Mouse (Mus musculus): ENCODE results near the gene Kcna7. TPM values are rescaled to one million over a fixed set of nuclear protein-coding genes. Genes with fewer than 3 reads are reported as not detected.

Kcna7 gene
- total RNA-seq, 2 experiments from 2014 or later, result 6.1 to 7.4 TPM

DNA sequence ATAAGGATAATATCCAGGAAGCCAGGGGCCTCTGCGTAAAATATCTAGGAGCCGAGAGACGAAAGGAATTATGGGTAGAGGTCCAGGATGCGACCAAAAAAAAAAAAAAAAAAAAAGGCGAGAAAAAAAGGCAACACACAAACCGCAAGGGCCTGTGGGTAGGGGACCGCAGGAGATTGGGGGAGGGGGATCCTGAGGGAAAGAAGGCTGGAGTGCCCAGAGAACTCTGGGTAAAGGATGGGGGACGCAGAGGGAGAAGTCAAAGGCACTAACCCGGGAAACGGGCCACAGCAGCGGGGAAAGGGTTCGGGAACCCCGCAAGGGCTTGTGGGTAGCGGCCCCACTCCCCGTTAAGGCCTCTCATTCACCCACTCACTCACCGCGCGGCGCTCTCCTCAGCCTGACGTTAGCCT lies 10.3 kb upstream of the Kcna7 start:
- no peak for DNase-seq

DNA sequence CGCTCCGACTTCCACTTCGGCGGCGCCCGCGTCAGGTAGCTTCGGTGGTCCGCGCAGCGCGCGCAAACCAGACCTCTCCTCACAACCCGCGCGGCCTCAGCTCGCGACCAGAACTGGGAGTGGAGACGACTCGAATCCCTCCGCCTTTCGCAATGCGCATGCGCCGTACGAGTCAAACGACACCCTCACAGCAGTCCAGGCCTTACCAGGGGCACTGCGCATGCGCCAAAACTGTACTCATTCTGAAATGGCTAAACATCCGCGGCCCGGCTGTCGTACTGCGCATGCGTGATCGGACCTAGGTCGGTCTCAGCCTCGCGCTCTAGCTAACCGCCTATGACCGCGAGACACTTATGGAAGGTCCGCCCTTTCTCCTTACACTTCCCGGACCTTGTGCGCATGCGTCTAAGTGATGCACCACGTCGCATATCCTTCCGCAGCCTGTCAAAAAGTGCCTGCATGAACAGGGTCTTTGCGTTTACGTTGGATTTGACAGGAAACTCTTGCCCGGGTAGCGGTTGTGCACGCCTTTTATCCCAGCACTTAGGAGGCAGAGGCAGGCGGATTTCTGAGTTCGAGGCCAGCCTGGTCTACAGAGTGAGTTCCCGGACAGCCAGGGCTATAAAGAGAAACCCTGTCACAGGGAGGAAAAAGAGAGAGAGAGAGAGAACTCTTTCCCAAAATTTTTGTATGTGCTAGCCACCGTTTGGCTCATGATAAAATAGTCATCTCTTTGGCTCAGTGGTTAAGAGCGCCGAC lies 9.7 kb upstream of the Kcna7 start, which contains the start of gene Snrnp70:
Snrnp70 (minus strand) TSS at position 165 of the 759 bp plus-strand sequence.
- DNase-seq, result peak; percentile 100

DNA sequence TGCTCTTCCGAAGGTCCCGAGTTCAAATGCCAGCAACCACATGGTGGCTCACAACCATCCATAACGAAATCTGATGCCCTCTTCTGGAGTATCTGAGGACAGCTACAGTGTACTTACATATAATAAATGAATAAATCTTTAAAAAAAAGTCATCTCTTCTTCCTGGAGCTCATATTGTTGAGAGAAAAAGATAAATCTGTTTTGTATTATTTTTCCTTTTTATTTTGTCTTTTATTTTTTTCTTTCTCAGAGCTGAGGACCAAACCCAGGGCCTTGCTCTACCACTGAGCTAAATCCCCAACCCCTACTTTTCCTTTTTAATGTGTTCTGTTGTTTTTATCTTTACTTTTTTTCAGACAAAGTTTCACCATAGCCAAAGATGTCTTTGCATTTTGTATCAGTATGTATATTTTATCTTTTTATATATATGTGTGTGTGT lies 9.1 kb upstream of the Kcna7 start:
- DNase-seq, result peak in 1 of 2 experiments; percentile 21

DNA sequence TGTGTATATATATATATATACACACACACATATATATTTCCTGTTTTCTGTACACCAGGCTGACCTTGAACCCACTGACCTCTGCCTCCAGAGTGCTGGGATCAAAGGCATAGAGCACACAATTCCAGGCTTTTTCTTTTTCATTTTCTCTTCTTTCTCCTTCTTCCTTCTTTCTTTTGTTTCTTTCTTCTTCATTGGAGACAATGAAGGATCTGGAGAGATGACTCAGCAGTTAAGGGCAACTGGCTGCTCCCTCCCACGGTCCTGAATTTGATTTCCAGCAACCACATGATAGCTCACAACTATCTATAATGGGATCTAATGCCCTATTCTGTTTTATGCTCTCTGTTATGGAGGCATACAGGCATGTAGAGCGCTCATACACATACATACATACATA lies 8.7 kb upstream of the Kcna7 start:
- no peak for DNase-seq

DNA sequence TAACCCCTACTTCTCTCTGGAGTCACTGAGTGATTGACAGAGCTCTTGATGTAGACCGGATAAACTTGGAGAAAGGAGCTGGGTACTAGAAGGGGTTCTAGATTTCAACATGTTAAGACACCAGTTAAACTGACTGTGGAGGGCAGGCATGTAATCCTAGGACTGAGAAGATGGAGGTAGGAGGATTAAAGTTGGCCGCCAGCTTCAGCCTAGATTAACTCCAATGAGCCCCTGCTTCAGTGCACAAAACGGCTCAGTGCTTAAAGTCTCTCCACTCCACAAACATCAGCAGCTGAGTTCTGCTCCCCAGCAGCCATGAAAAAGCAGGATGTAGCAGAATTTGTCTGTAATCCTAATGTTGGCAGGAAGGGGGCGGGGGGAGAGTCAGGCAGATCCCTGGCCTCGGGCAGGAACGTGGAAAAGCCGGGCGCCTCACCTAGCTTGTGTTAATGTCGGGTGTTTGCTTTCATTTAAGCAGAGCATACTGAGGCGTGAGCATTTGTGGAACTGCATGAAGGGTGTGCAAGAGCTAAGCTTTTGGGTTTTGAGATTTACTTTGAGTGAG lies 3.9 kb upstream of the Kcna7 start:
- DNase-seq, result no peak

DNA sequence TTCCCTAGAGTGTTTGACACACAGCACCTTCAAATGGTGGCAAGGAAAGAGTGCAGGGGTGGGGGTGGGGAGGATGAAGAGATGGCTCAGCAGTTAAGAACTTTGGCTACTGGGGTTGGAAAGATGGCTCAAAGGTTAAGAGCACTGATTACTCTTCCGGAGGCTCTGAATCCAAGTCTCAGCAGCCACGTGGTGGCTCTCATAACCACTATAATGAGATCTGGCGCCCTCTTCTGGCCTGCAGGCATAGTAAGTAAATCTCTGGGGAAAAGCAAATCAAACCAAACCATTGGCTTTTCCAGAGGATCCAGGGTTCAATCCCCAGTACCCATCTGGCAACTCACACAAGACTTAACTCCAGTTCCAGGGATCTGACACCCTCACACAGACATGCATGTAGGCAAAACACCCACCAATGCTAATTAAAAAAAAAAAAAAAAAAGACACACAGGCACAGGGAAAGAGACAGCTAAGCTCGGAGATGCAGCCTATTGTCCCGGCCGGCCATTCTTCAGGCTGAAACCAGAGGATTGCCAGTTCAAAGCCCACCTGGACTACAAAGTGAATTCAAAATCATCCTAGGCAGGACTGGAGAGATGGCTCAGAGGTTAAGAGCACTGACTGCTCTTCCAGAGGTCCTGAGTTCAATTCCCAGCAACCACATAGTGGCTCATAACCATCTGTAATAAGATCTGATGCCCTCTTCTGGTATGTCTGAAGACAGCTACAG lies 1.8 kb upstream of the Kcna7 start:
- peak; percentile 50 to 76 for DNase-seq

DNA sequence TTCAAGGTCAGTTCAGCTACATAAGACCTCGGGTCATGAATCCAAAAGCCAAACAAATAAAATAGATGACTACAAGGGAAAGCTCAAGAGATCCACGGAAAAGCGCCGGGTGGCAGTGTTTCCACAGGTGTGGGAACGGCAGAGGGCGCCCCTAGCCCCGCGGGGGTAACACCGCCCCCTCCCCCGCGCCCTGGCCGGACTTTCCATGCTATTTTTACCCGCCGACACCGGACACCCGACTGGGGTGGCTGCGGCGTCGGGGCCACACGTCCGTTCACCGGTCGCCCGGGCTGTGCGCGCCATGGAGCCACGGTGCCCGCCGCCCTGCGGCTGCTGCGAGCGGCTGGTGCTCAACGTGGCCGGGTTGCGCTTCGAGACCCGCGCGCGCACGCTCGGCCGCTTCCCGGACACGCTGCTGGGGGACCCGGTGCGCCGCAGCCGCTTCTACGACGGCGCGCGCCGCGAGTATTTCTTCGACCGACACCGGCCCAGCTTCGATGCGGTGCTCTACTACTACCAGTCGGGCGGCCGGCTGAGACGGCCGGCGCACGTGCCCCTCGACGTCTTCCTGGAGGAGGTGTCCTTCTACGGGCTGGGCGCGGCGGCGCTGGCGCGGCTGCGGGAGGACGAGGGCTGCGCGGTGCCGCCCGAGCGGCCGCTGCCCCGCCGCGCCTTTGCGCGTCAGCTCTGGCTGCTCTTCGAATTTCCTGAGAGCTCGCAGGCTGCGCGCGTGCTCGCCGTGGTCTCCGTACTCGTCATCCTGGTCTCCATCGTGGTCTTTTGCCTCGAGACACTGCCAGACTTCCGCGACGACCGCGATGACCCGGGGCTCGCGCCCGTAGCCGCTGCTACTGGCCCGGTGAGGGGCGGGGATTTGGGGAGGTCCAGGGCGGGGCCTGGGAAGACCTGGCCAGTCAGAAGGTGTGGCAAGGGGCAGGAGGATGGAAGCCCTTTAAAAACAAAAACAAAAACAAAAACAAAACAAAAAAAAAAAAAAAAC lies 1.0 kb downstream of the Kcna7 start:
- peak; percentile 61 to 68 for DNase-seq

DNA sequence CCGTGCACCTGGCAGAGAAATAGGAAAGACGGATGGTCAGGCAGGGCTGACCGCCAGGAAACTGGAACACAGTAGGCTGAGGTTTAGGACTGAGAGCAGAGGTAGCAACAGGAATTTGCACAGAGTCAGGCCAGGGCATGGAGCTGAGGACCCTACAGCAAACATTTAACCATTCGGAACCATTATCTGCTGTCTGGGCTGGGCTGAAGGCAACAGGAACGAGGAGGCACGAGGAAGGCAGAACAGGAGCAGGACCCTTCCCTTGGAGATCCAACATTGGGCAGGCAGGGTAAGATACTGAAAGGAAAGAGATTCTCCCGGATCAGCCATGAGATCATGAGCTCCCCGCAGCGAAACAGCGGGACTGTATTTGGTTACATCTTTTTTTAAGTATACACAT lies 2.4 kb downstream of the Kcna7 start:
- no peak for DNase-seq

DNA sequence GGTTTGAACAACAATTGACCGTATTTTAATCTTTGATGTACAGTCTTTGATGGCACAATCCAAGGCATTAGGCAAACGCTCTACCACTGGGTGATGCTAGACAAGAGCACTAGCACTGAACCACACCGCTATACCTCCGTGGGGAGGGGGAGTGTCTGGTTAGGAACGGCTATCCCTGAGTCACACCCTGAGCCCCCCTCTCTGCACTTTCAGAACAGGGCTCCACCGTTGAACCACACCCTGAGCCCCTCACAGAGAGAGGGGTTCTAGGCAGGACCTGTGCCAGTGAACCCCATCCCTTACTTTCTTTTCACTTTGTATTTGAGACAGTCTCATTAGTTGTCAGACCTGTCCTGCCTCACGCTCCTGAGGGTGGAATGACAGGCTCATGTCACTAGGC lies 2.9 kb downstream of the Kcna7 start:
- DNase-seq, result no peak

DNA sequence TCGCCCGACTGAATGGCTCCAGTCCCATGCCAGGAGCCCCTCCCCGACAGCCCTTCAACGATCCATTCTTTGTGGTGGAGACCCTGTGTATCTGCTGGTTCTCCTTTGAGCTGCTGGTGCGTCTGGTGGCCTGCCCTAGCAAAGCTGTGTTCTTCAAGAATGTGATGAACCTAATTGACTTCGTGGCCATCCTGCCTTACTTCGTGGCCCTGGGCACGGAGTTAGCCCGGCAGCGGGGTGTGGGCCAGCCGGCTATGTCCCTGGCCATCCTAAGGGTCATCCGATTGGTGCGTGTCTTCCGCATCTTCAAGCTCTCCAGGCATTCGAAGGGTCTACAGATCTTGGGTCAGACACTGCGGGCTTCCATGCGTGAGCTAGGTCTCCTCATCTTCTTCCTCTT lies 3.5 kb downstream of the Kcna7 start:
- no peak for DNase-seq

DNA sequence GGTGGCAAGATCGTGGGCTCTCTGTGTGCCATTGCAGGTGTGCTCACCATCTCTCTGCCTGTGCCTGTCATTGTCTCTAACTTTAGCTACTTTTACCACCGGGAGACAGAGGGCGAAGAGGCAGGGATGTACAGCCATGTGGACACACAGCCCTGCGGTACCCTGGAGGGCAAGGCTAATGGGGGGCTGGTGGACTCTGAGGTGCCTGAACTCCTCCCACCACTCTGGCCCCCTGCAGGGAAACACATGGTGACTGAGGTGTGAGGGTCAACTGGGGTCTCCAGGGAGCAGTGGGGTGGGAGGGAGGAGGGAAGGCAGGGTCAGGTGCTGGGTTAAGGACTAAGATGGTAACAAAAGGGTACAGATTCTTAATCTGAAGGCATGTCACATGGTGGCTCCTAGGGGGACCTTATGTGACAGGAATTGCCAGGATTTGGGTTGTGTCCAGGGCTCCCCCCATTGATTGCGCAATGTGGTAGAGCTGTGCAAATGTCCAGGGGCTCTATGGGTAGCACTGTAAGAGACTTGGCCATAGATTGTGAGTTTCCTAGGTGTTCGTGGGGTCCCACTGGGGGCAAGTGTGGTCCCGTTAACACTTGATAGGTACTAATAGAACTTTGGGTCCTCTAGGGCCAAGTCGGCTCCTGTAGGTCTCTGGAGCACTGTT lies 4.2 kb downstream of the Kcna7 start:
- DNase-seq, result no peak

DNA sequence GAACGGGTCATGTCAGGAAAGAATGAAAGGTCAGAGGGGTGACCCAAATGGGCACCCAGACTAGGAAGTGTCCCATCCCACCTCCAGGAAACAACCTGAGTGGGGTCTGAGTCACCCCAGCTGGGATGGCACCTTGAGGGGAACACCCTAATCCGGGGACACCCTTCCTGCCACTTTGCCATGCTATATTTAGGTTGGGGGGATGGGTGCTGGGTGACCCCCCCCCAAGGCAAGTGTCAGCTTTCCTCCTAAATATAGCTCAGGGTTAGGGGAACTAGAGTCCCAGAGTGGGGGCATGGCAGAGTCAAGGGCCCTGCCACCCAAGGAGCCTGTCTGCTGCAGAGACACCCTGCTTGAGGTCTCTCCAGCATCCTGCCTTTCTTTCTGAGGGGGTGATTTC lies 7.0 kb downstream of the Kcna7 start:
- no peak for DNase-seq

DNA sequence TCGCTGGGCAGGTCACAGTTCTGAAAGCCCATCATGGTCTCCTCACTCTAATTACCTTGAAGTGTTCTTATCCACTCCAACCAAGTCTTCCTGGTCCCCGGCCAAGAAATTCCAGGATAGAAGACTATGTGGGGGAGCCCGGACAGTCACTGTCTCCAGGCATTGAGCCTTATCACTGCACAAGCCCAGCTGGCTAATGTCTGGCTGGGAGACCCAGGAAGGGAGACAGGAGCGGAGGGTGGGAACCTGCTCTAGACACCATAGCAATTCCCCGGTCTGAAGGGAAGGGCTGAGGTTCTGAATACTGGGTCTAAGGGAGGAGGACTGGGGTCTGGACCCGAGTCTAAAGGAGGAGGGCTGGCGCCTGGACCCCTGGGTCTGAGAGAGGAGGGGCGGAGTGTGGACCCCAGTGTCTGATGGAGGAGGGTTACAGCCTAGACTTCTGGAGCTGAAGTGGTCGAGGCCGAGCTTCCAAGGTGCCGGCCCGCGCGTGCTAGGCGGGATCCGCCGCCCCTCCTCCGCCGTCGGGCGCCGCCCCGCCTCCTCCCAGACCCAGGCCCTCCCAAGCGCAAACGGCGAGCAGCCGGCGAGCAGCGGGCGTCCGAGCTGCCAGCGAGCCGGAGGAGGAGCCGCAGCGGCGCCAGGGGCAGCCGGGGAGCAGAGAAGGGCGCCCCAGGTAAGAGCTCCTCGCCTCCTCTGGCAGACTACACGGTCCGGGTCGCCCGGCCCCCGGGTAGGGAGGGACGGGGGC lies 7.8 kb downstream of the Kcna7 start, which contains the start of gene Ntf5:
Ntf5 (plus strand) TSS at position 583 of the 751 bp plus-strand sequence.
- no peak for DNase-seq

DNA sequence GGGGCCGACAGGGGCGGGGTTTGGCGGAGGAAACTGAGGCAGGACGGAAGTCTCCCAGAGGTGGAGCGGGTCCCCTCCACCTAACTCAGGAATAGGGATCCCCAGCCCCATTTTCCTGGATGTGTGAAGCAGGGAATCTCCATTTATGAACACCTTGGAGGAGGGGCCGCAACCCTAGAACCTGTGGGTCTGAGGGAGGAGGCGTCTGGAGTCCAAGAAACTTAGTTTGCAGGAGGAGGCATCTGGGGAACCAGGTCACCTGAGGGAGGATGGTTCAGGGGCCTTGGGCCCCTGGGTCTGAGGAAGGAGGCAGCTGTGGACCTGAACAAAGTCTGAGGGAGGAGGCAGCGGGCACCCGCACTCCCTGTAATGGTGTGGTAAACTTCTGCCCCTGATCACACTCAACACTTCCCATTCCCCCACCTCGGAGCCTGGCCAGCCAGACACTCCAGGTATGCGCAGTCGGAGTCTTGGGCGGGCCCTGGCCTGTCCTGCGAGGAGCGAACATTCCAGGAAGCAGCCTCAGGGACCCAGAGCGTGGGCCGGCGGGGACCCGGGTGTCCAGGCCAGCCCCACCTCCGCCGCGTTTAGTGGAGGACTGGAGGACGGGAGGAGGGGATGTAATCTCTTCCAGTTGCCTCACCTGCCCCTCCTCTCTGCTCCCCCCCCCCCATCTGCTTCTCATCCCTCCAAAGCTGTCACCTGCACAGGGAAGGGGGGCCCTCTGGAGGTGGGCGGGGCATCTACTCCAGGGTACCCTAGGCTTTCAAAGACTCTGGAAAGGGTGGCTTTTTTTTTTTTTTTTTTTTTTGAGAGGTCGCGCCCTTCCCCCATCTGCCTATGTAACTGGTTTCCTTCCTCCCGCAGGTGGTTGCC lies 8.6 kb downstream of the Kcna7 start:
- no peak for DNase-seq

DNA sequence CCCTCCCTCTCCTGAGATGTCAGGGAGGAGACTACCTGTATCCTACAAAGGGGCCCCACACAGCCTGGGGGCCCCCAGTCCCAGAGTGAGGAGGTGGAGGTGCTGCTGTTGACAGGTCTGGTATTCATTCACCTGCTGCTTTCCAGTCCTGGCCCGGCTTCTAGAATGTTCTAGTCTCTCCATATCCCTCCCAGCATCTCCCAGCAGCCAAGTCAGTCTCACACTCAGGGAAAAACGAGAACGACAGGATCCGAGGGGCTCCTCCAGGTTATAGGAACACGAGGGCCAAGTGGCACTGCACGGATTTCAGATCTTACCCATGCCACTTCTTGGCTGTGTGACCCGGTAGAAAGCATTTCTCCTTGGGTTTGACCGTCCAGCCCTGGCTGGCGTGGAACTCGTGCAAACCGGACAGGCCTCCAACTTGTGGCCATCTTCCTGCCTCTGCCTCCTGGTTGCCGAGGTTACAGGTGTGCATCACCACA lies 9.3 kb downstream of the Kcna7 start:
- DNase-seq, result no peak

DNA sequence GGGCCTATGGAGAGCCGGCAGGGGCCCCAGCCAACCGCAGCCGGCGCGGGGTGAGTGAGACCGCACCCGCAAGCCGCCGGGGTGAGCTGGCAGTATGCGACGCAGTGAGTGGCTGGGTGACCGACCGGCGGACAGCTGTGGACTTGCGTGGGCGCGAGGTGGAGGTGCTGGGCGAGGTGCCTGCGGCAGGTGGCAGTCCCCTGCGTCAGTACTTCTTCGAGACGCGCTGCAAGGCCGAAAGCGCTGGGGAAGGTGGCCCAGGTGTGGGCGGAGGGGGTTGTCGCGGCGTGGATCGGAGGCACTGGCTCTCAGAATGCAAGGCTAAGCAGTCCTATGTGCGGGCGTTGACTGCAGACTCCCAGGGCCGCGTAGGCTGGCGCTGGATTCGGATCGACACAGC lies 10.2 kb downstream of the Kcna7 start:
- DNase-seq, result no peak

DNA sequence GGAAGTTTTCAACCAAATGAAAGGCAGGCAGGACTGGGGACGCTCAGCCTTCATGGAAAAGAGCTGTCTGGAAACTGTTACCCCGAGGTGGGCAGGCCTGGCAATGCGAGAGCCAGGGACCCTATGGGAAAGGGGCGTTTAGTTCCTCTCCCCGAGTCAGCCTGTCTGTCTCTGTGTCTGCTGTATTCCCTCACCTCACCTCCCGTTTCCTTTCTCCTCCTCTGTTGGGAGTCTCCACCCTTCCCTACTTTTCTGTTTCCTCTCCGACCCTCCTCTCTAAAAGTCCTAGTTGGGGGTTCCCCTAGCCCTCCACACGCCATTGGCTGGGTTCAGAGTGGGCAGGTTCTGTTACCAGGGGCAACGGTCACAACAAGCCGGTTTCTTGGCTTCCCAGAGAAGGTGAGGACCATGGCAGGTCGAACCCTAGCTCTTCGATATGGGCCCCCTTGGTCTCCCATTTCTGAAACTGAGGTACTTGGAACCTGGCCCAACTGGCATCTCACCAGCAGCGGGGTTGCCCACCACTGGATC lies 12.6 kb downstream of the Kcna7 start:
- no peak for DNase-seq

DNA sequence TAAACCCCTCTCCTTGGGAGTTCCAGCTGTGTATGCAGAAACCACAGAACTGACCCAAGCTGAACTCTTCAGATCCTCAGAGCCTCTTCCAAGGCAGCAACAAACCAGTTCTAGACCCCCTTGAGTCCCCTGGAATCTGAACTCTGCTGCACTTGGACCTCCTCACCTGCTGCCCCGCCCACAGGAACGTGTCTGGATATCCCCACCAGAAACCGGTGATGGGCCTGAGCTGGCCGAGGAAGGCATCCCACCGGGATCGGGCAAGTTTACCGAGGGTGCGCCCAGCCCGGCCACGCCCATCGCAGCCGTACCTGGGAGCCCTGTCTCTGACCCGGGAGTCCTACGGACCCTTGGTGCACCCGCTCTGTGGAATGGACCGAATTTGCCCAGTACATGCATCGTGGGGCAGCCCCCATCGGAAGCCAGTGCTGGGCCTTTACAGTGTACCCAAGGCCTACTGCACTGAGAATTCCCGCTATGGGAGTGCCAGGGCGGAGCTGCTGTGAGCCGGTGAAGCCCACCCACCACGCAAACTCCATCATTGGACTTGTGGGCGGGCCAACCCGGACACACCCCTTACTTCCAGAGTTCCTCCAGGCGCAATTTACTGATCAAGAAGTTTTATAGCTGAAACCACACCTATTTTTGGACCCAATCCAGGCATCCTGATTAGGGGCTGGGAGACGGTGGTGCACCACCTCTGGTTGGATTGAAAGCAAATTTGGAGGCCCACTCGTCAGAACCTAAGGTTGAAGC lies 14.6 kb downstream of the Kcna7 start:
- DNase-seq, result no peak

DNA sequence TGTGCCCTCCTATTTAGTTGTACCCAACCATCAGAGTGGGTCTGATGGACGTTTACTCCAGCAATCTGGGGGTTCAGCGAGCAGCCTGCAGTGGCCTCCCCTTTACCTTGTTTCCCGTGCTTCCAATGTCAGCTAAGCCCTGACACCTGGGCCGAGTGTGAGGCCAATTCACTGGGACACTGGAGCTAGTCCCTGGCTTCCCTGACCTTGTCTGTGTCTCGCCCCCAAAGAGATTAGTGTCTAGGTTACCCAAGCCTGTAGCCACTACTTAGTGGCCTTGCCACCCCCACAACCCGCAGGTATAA lies 15.1 kb downstream of the Kcna7 start, which contains the start of gene Lhb:
Lhb (plus strand) TSS at position 206 of the 305 bp plus-strand sequence.
- DNase-seq, result no peak
